Mouse (Mus musculus) inflammation-experienced regulatory T-cells, adult 16 weeks (primary cell): Measurements from ENCODE around the gene Uqcc3. TPM values are rescaled to one million over a fixed set of nuclear protein-coding genes. Genes with fewer than 3 reads are reported as not detected.

Experiments used
- polyA plus RNA-seq: library from polyadenylated mRNA; unstranded; fragments of 100-300 nt; shearing (Covaris generic); gene quantifications from one replicate; pipeline ENCODE4 v1.2.1, GENCODE M21; 2017

Uqcc3 gene
- 82.7 TPM for polyA plus RNA-seq

GRCm38 (mm10) chr19:8880311-8881033, at the start of gene Uqcc3:
Uqcc3 (minus strand) TSS chr19:8880923.

GRCm38 (mm10) chr19:8929224-8930088, 48.7 kb upstream of the Uqcc3 start, which contains the start of the genes Rom1 and Eml3:
Rom1 (minus strand) TSS chr19:8929356.
Eml3 (plus strand) TSS chr19:8929552.

GRCm38 (mm10) chr19:8920073-8920736, 39.5 kb upstream of the Uqcc3 start, which contains the start of gene B3gat3:
B3gat3 (plus strand) TSS chr19:8920374.

GRCm38 (mm10) chr19:8897865-8898495, 17.3 kb upstream of the Uqcc3 start, which contains the start of gene Ganab:
Ganab (plus strand) TSS chr19:8898071.

GRCm38 (mm10) chr19:8892829-8893766, 12.4 kb upstream of the Uqcc3 start, which contains the start of gene Ints5:
Ints5 (plus strand) TSS chr19:8893005.

GRCm38 (mm10) chr19:8888511-8889385, 8.0 kb upstream of the Uqcc3 start, which contains the start of the genes 1810009A15Rik and Gm49416:
1810009A15Rik (plus strand) TSS chr19:8888853.
Gm49416 (plus strand) TSS chr19:8888926.

GRCm38 (mm10) chr19:8883616-8884015, 2.9 kb upstream of the Uqcc3 start, which contains the start of the genes Lbhd1 and Gm49403:
Lbhd1 (plus strand) TSS chr19:8883732.
Gm49403 (plus strand) TSS chr19:8883930.

GRCm38 (mm10) chr19:8871267-8872186, 9.2 kb downstream of the Uqcc3 start, which contains the start of gene Ubxn1:
Ubxn1 (plus strand) TSS chr19:8871496.

GRCm38 (mm10) chr19:8850402-8850901, 30.3 kb downstream of the Uqcc3 start, which contains the start of gene Lrrn4cl:
Lrrn4cl (plus strand) TSS chr19:8850768.

GRCm38 (mm10) chr19:8839103-8839907, 41.4 kb downstream of the Uqcc3 start, which contains the start of gene Gng3:
Gng3 (minus strand) TSS chr19:8839194.

GRCm38 (mm10) chr19:8837251-8837791, 43.4 kb downstream of the Uqcc3 start, which contains the start of gene Bscl2:
Bscl2 (plus strand) TSS chr19:8837467.

Other genes with a start within 250 kb of the Uqcc3 start
- not detected for gene Chrm1, start 217.1 kb downstream of the Uqcc3 start, polyA plus RNA-seq
- 132 TPM for gene Slc3a2, start 157.6 kb downstream of the Uqcc3 start, polyA plus RNA-seq
- gene Wdr74, start 145.1 kb downstream of the Uqcc3 start, polyA plus RNA-seq, result 88.5 TPM
- 1.1 TPM for gene 1700092M07Rik, start 140.2 kb downstream of the Uqcc3 start, polyA plus RNA-seq
- gene Stx5a, start 139.5 kb downstream of the Uqcc3 start, polyA plus RNA-seq, result 189 TPM
- gene Nxf1, start 123.8 kb downstream of the Uqcc3 start, polyA plus RNA-seq, result 324 TPM
- gene Tmem223, start 109.9 kb downstream of the Uqcc3 start, polyA plus RNA-seq, result 107 TPM
- 167 TPM for gene Tmem179b, start 106.5 kb downstream of the Uqcc3 start, polyA plus RNA-seq
- gene Taf6l, start 94.5 kb downstream of the Uqcc3 start, polyA plus RNA-seq, result 6.1 TPM
- 172 TPM for gene Polr2g, start 82.3 kb downstream of the Uqcc3 start, polyA plus RNA-seq
- 4.3 TPM for gene Zbtb3, start 78.4 kb downstream of the Uqcc3 start, polyA plus RNA-seq
- 57.9 TPM for gene Ttc9c, start 61.6 kb downstream of the Uqcc3 start, polyA plus RNA-seq
- gene Hnrnpul2, start 60.9 kb downstream of the Uqcc3 start, polyA plus RNA-seq, result 5.4 TPM
- gene AC129217.1, start 51.1 kb downstream of the Uqcc3 start, polyA plus RNA-seq, result not detected
- gene Bscl2, start 43.5 kb downstream of the Uqcc3 start, polyA plus RNA-seq, result 112 TPM
- 0.45 TPM for gene Gng3, start 41.7 kb downstream of the Uqcc3 start, polyA plus RNA-seq
- not detected for gene Lrrn4cl, start 30.2 kb downstream of the Uqcc3 start, polyA plus RNA-seq
- gene Ubxn1, start 9.4 kb downstream of the Uqcc3 start, polyA plus RNA-seq, result 165 TPM
- gene Lbhd1, start 2.8 kb upstream of the Uqcc3 start, polyA plus RNA-seq, result 75.6 TPM
- not detected for gene Gm49403, start 3.0 kb upstream of the Uqcc3 start, polyA plus RNA-seq
- 74.5 TPM for gene 1810009A15Rik, start 7.9 kb upstream of the Uqcc3 start, polyA plus RNA-seq
- not detected for gene Gm49416, start 8.0 kb upstream of the Uqcc3 start, polyA plus RNA-seq
- gene Ints5, start 12.1 kb upstream of the Uqcc3 start, polyA plus RNA-seq, result 55.6 TPM
- 145 TPM for gene Ganab, start 17.1 kb upstream of the Uqcc3 start, polyA plus RNA-seq
- gene B3gat3, start 39.5 kb upstream of the Uqcc3 start, polyA plus RNA-seq, result 37.2 TPM
- 11.8 TPM for gene Rom1, start 48.4 kb upstream of the Uqcc3 start, polyA plus RNA-seq
- gene Eml3, start 48.6 kb upstream of the Uqcc3 start, polyA plus RNA-seq, result 76.0 TPM
- gene Mta2, start 61.0 kb upstream of the Uqcc3 start, polyA plus RNA-seq, result 248 TPM
- 55.5 TPM for gene Tut1, start 72.9 kb upstream of the Uqcc3 start, polyA plus RNA-seq
- gene Eef1g, start 86.1 kb upstream of the Uqcc3 start, polyA plus RNA-seq, result 297 TPM
- 137 TPM for gene Ahnak, start 108.4 kb upstream of the Uqcc3 start, polyA plus RNA-seq
- gene Scgb1a1, start 207.0 kb upstream of the Uqcc3 start, polyA plus RNA-seq, result not detected